Mouse (Mus musculus): ENCODE measurements around the gene Fut2.
"Not testable (repeated sequence)": the region's sequence is repeated elsewhere in the genome, so short reads cannot be mapped to it uniquely, and the experiment has no call there.

Gene Fut2

DNA sequence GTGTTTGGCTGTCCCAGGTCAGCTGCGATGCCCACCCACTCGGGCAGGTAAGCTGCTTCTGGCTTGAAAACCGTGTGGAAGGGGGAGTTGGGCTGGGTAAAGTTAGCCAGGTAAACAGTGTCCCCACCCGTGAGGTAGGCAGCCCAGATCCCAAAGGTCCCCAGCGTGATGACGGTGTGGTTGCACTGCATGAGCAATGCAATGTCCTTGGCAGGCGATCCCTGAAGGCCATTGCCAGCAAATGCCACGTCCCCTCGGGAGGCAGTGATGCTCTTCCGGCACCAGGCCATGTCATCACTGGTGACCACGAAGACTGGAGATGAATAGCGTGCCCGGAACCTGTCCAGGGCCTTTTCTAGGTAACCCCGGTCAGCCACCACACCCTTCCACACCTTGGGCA, 12.3 kb upstream of the Fut2 start:
- DNase-seq (ENCODE audit: extremely low spot score, low read depth, low spot score): no peak

DNA sequence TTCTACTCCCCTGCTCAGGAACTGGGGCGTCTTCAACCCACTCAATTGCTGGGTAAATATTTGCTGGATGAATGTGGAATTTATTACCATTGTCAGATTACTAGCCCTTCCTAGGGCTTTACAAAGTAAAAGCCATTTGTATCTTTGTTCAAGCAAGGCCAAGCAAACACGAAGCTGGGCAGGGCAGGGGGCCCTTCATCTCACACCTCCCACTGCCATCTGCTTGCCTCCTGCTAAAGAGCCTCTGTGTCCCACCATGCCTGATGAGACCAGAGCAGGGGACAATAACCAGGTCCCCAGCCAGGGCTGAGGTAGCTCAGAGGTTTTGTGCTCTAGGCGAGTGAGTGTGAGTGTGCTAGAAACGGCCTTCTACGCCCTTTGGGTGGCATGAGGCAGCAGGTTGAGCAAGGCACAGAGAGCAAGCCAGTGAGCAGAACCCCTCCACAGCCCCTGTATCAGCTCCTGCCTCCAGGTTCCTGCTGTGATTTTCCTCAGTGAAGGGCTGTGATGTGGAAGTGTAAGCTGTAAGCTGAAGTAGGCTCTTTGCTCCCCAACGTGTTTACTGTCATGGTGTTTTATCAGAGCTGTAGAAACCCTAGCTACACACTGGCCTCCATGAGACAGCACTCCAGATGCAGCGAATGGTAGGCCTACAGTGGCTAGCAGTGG, 11.6 kb upstream of the Fut2 start:
- DNase-seq (ENCODE audit: extremely low spot score, low read depth, low spot score): no peak

DNA sequence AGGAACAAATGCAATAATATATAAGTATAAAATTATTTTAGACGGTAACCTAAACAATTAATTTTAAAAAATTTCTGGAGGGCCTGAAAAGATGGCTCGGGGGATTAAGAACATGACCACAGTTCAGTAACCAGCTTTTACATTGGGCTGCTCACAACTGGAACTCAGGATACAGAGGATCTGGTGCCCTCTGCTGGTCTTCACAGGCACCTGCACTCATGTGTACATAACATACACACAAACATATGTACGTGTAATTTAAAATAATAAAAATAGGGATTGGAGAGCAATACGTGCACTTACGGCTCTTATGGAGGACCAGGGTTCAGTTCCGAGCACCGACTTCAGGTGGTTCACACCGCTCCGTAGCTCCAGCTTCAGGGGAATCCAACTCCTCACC, 2.7 kb upstream of the Fut2 start:
- no peak for DNase-seq (ENCODE audit: extremely low spot score, low read depth, low spot score)

DNA sequence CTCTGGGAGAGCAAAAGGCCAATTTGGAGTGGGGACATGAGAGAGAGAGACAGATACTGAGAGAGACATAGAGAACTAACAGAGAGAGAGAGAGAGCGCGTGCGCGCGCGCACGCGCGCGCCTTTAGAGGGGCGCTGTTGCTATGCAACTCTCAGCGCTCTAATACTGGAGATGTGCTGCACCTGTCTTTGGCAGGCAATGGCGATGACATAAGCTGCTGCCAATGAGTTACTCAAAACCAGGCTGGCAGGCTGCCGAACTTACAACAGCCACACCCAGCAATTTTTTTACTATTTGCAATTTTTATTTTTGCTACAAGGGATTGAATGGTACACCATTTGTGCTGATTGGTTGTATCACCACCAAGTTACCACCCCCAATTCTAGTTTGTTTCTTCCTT, 1.6 kb upstream of the Fut2 start:
- DNase-seq (ENCODE audit: extremely low spot score, low read depth, low spot score): no peak

DNA sequence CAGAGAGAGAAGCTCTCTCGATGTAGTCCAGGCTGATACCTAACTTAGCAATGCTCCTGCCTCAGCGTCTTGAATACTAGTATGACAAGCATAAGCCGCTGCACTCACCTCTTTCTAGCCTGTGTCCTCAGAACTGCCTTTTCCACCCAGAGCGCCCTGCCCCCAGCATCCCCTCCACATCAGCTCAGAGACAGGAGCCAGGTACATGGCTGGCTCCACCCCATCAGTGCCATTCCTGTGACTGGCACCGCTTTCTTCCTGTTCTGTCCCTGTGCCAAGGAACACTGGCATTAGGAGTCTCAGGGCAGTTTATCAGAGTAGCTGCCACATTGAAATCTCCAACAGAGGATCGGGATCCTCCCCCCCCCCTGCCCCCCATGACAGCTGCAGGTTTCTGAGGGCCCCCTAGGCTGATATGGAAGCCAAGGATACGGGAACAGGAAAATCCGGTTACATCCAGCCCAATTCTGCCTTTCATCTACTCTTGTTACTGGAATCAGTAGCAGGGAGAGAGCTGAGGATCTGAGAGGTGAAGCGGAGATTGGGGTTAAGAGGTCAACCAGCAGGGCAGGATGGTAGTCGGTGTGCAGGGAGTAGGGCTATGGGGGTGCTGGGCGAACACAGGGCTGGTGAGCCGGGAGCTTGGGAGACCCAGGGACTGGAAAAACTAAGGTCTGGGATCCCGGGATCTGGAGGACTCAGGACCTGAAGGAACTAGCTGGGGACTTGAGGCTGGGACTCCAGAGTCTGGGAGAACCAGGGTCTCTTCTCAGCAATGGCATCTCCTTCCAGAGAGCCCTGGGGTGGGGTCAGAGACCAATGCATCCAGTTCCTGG, 673 bp downstream of the Fut2 start:
- no peak for DNase-seq (ENCODE audit: extremely low spot score, low read depth, low spot score)

DNA sequence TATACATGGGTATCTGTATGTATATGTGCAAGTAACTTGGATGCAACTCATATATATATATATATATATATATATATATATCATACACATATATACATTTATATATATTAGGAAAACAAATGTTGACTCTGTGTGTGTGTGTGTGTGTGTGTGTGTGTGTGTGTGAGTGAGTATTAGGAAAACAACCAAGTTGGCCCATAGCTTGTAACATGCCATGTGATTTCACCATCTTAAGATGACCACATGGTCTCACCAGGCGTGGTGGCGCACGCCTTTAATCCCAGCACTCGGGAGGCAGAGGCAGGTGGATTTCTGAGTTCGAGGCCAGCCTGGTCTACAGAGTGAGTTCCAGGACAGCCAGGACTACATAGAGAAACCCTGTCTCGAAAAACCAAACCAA, 4.5 kb downstream of the Fut2 start:
- not testable (repeated sequence) for DNase-seq (ENCODE audit: extremely low spot score, low read depth, low spot score)

DNA sequence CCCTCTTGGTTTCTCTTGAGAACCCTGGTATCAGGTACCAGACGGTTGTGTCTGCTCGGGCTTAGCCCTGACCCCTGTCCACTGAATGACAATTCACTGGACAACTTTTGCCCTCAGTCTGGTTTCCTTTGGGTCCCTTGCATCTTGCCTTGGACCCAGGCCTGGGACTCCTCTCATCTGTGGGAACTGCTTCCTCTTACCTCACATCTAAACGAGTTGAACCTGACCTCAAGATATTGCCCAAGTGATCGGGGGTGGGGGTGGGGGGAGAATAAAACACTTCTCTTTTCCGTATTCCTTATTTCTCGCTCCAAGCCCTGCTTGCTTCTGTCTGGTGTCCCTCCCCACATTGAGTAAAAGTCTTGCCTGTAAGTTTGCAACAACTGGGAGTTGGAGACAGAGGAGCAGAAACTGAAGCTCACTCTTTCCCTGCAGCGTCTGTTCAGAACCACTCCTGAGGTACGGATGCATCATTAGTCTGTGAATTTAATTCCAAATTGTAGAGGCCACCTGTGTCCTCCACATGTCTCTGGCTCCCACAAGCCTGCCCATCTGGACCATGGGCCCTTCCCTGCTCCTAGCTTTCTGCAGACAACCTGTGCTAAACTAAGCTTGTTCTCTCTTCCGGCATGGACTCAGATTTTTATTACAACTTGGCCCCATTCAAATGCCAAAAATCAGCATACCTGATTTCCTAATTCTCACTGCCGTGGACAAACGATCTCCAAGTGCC, 5.3 kb downstream of the Fut2 start:
- DNase-seq (ENCODE audit: extremely low spot score, low read depth, low spot score): no peak

DNA sequence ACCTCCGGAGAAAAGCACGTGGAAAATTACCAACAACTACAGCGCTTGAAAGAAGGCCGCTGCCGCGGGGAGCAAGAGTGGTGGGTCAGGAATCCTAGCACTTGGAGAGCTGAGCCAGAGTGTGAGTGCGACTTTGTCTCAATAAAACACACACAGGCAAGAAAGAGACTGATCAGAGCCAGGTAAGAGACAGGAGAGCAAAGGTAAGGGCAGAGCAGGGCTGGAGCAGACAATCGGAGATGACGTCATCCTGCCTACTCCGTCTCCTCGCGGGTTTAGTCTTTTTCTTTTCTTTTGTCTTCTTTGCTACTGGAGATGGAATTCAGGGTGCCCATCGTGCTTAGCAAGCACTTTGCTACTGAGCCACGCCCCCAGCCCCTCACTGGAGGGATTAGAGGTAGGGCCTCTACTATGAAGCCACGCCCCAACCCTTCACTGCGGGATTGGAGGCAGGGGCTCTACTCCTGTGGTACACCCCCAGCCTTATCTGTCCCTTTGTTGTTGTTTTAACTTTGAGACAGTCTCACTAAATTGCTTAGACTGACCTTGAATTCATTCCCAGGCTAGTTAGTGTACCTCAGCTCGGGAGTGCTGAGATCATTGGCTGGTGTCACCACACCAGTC, 11.7 kb downstream of the Fut2 start:
- no peak for DNase-seq (ENCODE audit: extremely low spot score, low read depth, low spot score)

DNA sequence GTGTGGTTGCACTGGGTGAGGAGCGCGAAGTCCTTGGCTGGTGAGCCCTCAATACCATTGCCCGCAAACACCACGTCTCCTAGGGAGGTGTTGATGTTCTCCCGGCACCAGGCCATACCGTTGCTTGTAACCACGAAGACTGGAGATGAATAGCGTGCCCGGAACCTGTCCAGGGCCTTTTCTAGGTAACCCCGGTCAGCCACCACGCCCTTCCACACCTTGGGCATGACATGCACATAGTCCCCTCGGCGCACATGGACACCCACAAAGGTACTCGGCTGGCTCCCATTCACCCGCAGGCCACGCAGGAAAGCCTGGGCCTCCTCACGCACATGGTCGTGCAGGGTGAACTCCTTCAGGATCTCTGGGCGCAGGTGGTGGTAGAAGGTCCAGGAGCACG, 15.7 kb downstream of the Fut2 start:
- DNase-seq (ENCODE audit: extremely low spot score, low read depth, low spot score): not testable (repeated sequence)

DNA sequence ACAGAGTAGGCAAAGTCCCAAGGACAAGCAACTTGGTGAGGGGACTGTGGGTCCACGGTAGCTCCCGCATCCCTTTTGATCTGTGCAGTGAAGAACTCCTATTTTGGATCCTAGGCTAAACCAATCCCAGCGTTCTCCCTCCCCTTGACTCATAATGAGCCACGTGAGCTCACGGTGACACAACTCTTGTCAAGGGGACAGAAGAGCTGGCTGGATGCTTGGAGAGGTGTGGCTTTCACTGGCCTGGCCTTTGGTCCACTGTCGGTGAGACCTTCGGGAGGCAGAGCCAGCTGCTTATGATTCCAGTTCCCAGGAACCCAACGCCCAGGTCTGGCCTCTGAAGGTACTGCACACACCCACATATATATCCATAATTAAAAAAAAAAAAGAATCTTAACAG, 16.8 kb downstream of the Fut2 start:
- no peak for DNase-seq (ENCODE audit: extremely low spot score, low read depth, low spot score)

DNA sequence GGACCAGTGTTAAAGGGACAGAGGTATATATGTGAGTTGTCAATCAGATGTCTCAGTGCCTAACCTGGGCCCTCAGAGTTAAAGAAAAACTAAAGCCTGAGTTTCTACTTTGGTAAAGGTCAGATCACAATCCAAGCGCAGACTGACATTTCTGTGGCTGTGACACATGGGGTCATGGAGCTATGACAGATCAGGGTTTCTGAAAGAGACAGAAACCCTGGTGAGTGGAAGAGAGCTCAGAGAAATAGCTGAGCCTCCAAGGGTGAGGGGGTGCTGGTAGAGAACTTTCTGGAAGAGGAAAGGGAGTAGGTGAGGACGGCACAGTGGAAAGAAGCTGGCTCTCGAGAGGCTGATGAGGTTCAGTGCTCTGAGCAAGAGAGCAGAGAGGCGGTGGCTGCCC, 19.5 kb downstream of the Fut2 start:
- no peak for DNase-seq (ENCODE audit: extremely low spot score, low read depth, low spot score)

DNA sequence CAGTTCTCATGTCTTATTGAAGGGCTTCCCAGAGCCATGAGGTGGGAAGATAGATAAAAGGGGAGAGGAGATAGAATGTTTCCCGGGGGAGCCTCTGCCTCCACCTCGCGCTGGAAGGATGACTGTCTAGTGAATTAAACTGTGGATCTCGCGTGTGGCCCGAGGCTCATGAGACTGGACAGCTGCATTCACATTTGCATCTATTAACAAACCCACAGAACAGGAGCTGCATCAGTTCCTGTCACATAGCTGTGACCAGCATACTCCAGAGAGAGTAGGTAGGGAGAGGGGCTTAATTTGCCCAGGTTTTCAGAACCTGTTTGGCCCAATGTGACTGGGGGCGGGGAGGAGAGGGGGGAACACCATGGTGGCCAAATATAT, 20.6 kb downstream of the Fut2 start:
- DNase-seq (ENCODE audit: extremely low spot score, low read depth, low spot score): no peak

DNA sequence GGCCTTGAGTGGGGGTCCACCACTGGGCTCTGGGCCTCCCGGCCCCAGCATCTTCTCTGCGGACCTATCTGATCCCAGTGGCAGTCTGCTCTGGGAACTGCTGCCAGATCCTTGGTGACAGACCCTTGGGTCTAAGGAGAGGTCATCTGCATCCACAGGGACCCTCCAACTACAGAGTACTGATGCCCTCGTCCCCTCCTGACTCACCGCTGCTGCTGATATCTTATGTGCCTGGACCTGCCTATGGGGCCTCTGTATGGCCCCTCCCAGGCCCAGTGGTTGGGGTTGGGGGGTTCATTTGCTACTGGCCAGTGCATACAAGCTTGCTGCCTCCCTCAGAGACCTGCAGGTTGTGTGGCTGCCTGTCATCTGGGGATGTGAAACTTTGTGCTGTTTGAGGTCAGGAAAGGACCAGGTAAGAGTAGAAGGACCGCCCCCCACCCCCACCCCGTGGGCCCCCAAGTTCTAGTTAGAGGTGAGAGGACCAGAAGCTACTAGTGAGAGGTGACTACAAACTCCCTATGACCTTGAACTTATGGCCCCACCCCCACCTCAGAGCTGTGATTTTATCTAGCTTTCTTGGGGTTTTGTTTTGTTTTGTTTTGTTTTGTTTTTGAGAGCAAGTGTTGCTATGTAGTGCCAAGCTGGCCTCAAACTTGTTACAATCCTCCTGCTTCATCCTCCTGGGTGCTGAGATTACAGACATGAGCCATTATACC, 21.2 kb downstream of the Fut2 start:
- no peak for DNase-seq (ENCODE audit: extremely low spot score, low read depth, low spot score)

DNA sequence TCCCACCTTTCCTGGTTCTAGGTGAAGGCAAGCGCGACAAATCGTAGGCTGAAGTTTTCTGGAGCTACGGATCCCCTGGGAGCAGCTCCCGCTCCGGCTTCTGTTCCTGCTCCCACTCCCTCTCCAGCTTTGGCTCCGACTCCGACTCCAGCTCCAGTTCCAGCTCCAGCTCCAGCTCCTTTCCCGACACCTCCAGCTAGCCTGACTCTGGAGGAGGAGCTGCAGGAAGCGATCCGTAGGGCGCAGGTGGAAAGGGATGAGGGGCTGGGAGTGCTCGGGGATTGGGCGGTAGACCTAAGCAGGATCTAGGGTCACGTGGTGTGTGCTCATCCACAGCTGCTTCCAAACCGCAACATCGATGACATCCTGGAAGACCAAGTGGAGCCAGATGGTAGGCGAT, 22.0 kb downstream of the Fut2 start:
- no peak for DNase-seq (ENCODE audit: extremely low spot score, low read depth, low spot score)

DNA sequence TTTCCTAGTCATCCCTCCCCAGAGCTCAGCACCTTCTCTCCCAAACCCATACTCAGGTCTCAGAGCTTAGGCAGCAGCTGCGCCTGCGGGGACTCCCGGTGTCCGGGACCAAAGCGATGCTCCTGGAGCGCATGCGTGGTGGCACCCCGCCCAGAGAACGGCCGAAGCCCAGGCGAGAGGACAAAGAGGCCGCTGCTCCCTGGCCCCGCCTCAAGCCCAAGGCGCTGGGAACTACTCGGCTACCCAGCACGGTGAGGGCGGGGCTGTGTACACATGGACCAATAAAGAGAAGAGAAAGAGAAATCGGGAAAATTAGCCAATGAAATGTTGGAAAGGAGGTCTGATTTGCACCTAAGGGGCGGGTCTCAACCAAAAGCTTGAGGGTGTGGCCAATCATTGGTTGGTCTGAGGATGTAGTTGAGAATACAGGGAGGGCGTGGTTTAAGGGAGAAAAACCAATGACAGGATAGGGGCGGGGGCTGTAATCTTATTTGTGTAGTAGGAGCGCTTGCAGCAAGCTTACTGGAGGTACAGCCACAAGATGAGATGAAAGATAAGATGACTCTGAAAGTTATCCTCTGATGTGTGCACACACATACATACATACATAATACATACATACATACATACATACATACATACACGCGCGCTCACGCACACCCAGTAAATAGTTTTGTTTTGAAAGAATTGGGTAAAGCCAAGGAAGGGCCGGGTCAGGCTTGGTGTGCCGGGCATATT, 22.6 kb downstream of the Fut2 start:
- peak; percentile 95 for DNase-seq (ENCODE audit: extremely low spot score, low read depth, low spot score)

DNA sequence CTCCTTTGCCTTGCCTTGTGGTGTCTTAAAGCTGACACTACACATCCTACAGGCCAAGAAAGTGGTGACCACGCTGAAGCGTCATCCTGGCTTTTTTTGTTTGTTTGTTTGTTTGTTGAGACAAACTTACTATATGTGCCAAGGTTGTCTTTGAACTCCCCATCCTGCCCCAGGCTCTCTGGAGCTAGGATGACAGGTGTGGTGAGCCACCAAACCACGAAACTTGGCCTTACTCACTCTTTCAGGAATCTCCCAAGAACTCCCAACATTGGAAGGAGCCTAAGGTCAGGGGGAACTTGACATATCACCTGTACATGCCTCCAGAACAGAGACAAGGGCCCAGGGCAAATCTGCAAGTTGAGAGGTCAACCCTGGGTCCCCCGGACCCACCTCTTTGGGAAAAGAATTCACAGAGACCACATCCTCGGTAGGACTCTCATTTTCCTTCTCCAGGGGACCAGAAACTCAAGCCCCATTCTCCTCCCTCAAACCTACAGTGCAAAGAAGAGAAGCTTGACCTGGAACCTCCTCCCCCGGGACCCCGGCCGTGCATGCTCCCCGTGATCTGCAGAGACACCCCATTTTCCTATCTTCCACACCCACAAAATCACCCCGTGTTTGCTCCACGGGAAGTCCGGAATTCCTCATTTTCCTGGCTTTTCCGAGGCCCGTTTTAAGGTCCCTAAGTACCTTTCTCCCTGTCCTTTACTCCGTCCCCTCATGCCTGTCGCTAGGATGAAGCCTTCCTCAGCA, 23.5 kb downstream of the Fut2 start:
- DNase-seq (ENCODE audit: extremely low spot score, low read depth, low spot score): no peak

DNA sequence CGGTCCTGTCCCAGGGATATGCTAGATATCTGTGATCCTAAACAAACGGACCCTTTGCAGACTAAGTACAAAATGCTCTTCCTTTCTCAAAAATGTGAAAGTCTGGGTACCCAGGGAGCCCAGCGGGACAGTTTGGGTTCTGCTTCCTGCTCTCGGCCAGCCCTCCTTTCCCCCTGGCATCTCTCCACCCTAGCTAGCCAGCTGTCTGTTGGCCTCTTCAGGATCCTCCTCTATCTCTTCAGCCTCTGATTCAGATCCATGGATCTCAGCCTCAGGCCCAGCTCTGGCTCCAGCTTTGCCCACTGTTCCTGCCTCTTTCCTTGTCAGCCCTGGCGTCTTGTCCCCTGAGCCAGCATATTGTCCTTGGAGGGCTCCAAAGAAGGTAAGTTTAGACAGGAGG, 24.1 kb downstream of the Fut2 start:
- DNase-seq (ENCODE audit: extremely low spot score, low read depth, low spot score): no peak

DNA sequence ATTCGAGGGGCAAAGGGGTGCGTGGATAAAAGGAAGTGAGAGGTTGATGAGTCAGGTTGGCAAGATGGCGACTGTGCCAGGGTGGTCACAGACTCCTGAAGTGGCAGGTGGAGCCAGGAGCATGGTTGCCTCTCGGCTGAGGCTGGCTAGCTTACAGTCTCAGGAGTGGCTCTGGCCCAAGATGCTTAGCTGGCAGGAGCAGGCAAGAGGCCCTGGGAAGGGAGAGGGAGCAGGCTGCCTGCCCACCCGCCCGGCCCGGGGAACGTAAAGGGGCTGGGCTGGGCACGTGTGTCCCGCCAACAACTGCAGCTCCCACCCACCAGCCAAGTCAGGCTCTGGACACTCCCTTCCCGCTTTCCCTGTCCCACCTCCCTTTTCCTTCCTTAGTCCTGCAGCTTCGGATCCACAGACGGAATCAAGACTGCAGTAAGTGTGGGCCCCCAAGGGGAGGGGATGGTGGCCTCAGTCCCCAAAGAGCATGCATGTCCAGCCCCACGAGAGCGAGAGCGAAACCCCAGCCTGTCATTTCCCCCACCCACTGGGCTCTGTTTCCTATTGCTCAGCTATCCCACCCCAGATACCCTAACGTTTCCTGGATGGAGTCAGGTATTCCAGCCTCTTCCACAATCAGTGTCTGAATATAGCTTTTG, 24.7 kb downstream of the Fut2 start:
- no peak for DNase-seq (ENCODE audit: extremely low spot score, low read depth, low spot score)

Data from hindlimb bud, embryonic 11.5 days (tissue).